Mouse (Mus musculus) right cerebral cortex, postnatal 10 days (tissue): ENCODE measurements around the gene Fam129b.
"Not testable (repeated sequence)": the region's sequence is repeated elsewhere in the genome, so short reads cannot be mapped to it uniquely, and the experiment has no call there.

Source experiments
- DNase-seq, 2 experiments: peaks; one replicate each; pipeline ENCODE4 v3.0.0; 2021; ENCODE audit warnings: low spot score in 2 of 2

The Fam129b gene

GRCm38 (mm10) chr2:32875675-32876489, at the start of gene Fam129b:
Fam129b (plus strand) TSS chr2:32876114.
- peak; percentile 81 to 82 for DNase-seq

GRCm38 (mm10) chr2:32828979-32829676, 46.8 kb upstream of the Fam129b start:
- DNase-seq: no peak

GRCm38 (mm10) chr2:32834496-32834895, 41.4 kb upstream of the Fam129b start:
- no peak for DNase-seq

- no peak for DNase-seq
These were observed 40.3 kb upstream of the Fam129b start for GRCm38 (mm10) chr2:32835588-32835987.

GRCm38 (mm10) chr2:32838147-32838884, 37.6 kb upstream of the Fam129b start:
- no peak for DNase-seq

GRCm38 (mm10) chr2:32839261-32839660, 36.7 kb upstream of the Fam129b start:
- no peak for DNase-seq

GRCm38 (mm10) chr2:32841099-32841498, 34.8 kb upstream of the Fam129b start:
- DNase-seq: no peak

GRCm38 (mm10) chr2:32842558-32842957, 33.4 kb upstream of the Fam129b start:
- no peak for DNase-seq

- no peak for DNase-seq
These were observed 30.3 kb upstream of the Fam129b start for GRCm38 (mm10) chr2:32845572-32846100.

GRCm38 (mm10) chr2:32846101-32846804, 29.7 kb upstream of the Fam129b start:
- DNase-seq: peak; percentile 87 to 89

- peak; percentile 94 for DNase-seq
These were observed 29.0 kb upstream of the Fam129b start, which contains the start of gene Stxbp1 for GRCm38 (mm10) chr2:32846805-32847467. Stxbp1 (minus strand) TSS chr2:32847245.

- no peak for DNase-seq
These were observed 28.5 kb upstream of the Fam129b start for GRCm38 (mm10) chr2:32847468-32847821.

- peak; percentile 77 to 82 for DNase-seq
These were observed 23.8 kb upstream of the Fam129b start for GRCm38 (mm10) chr2:32852156-32852555.

GRCm38 (mm10) chr2:32853716-32854115, 22.2 kb upstream of the Fam129b start:
- DNase-seq: not testable (repeated sequence)

- peak; percentile 87 to 92 for DNase-seq
These were observed 21.7 kb upstream of the Fam129b start for GRCm38 (mm10) chr2:32854206-32854605.

GRCm38 (mm10) chr2:32855046-32855785, 20.7 kb upstream of the Fam129b start:
- DNase-seq: no peak

- no peak for DNase-seq
These were observed 20.0 kb upstream of the Fam129b start for GRCm38 (mm10) chr2:32855790-32856465.

GRCm38 (mm10) chr2:32857584-32857983, 18.3 kb upstream of the Fam129b start:
- DNase-seq: peak; percentile 84 to 88

- peak in 1 of 2 experiments; percentile 61 for DNase-seq
These were observed 16.8 kb upstream of the Fam129b start for GRCm38 (mm10) chr2:32859010-32859621.
